Mouse (Mus musculus) T-helper 1 cell (primary cell): Measurements from ENCODE around the gene Mthfsd.

Source experiments
- in situ Hi-C: fragments of 300-600 bp; cut with MboI, MseI; formaldehyde crosslinking; loops from one replicate; pipeline ENCODE4 v1.15.1; 2025; ENCODE audit warnings: high pct_unique_total_duplicates

Mthfsd gene

DNA sequence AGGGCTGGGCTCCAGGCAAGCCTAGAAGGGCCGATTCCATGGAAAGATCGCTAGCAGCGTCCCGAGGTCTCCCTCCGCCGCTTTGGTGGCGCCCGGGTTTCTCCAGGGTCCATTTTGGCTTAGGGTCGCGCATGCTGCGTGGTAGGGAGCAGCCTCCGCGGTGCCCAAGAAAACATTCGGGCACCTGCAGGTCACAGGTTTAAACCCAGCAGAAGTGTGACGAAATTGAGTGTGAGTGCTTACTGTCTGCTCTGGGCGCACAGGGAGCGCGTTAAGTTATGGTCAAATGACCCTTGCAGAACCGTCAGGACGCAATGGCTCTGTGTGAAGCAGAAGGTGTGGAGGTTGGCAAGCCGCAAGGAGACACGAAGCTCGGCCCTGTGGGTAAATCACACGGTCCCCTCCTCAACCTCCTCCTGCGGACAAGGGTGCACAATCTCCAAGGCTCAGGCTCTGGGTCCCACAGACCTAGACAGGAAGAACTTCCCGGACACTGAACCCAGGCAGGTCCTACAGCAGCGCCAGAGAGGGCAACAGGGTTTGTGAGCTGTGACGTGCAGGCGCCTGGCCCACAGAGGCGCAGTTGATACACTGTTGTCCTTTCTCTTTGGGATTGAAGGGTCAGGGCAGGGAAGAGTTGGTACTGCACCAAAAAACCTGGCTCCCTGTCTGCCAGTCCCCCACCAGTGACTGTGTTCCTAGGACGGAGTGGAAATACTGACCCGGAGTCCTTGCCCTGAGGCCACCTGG lies 18.4 kb downstream of the Mthfsd start:
- in situ Hi-C loops, result loop anchor here (5.0 kb wide), 2 partner anchors 273 to 413 kb away; no protein-coding TSS in a partner anchor

GRCm38 (mm10) chr8:121088871-121089630 lies 19.1 kb downstream of the Mthfsd start:
- in situ Hi-C loops, result no loop called here

DNA sequence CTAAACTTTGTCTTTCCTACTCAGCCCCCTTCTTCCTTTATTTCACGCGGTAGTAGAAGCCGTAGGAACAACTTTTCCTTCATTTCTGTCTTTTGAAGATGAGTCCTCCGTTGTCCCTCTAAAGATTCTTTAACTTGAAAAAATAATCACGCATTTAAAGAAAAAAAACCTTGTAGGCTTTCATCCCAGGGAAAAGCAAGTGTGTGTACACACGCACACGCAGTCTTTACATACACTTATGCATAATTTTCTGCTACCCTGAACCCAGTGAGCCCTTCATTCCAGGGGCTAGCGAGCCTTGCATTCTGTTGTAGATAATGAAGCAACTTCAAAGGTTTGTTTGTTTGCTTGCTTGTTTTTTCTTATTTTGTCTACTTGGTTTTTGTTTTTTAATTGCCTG lies 19.9 kb downstream of the Mthfsd start:
- in situ Hi-C loops, result no loop called here

- in situ Hi-C loops, result no loop called here
Observed at GRCm38 (mm10) chr8:121086004-121086900, 21.9 kb downstream of the Mthfsd start.

DNA sequence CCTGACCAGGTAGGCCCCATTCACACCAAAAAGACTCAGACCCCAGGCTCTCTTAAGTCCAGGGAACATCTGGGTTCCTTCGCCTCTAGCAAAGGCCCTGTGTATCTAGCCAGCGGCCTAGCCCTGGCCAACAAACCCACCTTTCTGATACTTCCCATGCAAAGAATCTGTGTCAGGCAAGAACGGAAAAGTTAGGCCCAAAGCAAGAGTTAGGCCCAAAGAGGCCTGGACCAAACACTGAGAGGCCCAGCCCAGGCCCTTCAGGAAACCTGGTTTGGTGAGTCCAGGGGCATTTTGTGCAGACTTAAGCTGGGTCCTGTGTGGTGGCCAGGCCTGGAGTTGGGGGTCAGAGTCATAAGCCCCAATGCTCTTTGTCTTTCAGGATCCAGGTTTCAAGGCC lies 22.6 kb downstream of the Mthfsd start:
- in situ Hi-C loops, result no loop called here

GRCm38 (mm10) chr8:121085011-121085410 lies 23.2 kb downstream of the Mthfsd start:
- in situ Hi-C loops, result no loop called here

- in situ Hi-C loops, result no loop called here
Observed at GRCm38 (mm10) chr8:121084210-121084951, 23.8 kb downstream of the Mthfsd start, which contains the start of gene Foxf1. Foxf1 (plus strand) TSS chr8:121084386.

GRCm38 (mm10) chr8:121083936-121084209 lies 24.3 kb downstream of the Mthfsd start:
- in situ Hi-C loops, result no loop called here

DNA sequence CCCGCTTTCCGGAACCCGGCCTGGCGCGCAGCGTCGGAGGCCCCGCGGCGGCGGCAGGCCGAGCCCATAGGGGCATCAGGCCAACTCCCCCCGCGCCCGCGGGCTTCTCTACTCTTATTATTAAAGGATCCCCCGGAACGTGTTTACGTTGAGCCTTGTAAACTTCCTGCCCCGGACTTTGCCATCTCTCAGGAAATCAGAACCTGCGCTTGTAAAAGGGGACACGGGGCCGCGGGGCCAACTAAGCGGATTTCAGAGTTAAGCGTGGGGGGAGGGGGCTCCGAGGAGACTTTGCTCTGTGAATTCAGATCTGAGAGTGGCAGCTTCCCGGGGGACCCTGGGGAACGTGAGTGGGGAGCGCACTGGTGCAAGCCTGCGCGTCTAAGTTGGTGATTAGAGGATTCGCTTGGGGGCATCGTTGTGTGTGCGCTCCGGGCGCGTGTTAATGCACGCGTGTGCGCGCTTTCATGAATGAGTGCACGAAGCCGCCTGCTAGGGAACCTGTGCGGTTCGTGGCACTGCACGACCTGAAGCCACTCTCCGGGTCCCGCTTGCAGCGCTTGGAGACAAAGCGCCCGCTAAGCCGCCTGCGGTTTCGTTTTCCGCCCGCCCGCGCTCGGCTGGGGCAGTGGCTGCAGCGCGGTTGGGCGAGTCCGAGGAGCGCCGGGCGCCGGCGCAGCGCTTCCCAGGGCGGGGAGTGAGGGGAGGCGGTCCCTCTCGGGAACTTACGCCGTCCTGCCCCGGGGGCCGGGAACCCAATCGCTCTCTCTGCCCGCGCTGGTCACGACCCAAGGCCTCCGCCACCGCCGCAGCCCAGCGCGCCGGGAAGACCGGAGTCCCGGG lies 24.9 kb downstream of the Mthfsd start:
- in situ Hi-C loops, result no loop called here

DNA sequence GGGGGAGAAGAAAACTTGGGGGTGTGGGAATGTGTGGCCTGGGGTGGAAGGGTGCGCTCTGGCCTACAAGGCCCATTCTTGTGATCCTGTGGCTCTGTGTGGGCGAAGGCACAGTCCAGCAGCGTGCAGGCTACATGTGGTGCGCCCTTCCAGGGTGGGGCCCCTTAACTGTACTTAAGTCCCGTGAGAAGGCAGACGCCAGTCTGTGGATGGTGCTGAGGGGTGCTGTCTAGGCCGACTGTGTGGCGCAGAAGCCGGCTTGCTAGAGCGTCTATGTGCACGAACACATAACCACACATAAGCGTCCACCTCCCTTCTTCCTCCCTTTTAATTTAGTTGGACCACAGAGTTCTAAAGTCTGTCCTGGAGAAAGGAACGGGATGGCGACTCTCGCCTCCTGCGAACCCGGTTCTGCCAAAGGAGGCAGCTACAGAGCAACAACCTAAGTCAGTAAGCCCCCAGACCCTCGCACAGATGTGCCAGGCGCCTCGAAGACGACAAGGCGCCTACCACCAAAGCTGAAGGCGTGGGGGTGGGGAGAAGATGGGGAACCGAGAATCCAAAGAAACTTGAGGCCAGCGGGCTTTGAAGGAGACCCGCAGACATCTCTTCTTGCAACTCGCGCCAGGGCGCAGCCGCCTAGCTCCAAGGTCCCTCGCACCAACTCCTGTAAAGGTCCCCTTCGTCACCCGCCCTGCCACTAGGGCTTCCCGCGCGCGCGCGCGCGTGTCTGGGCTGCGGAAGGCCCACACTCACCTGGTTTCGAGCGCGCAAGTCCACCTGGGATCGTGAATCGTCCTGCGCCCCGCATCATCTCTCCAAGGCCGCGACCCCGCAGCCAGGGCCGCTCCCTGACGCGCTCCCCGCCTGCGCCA lies 25.7 kb downstream of the Mthfsd start:
- in situ Hi-C loops, result no loop called here

DNA sequence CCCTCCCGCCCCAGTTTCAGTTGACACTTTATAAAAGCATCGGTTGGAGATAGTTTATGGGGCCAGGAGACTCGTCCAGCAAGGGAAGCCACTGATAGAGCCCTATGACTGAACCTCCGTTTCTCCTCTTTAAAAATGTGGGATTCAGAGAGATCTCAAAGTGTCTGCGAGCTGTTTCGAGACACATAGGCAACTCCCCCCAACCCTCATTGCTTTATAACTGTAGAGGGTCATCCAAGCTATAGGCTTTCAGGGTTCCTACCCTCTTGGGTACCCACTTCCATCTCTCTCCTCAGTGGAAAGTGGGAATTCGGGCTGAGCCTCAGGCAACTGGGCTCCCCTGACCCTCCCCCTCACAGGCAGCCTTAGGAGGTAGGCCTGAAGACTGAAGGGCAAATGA lies 26.8 kb downstream of the Mthfsd start:
- in situ Hi-C loops, result no loop called here

GRCm38 (mm10) chr8:121080361-121081090 lies 27.7 kb downstream of the Mthfsd start:
- in situ Hi-C loops, result no loop called here

DNA sequence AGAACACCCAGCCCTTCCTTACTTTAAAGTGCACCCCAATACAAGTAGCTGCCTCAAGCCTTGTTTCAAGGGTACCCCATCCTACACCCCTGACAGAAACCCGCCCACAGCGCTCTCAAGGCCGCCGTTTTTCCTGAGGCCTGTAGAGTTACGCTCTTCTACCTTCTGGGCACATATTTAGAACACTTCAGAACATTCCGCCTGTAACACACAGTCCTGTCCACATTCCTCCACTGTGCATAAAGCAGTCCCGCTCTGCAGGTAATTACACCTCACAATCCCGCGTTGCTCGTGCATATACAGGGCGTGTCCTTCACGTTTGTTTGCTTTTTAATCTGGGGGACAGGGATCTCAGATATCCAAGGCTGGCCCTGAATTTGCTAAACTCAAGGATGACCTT lies 28.2 kb downstream of the Mthfsd start:
- in situ Hi-C loops, result no loop called here

DNA sequence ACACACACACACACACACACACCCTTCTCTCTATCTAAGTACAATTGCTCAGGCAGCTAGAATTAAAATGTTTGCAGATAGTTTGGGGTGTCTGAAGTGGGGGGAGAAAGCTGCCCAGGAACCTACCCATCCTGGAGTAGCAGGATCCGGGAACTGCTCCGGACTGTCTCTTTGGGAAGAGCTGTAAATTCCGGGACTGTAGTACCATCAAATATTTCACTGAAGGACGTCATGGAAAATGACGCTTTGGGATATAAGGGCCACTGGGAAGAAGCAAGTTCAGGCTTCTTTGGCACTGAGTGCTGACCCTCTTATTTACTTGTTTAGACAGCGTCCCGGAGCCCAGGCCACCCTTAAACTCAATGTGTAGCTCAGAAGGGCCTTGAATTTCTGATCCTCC lies 29.0 kb downstream of the Mthfsd start:
- in situ Hi-C loops, result no loop called here

DNA sequence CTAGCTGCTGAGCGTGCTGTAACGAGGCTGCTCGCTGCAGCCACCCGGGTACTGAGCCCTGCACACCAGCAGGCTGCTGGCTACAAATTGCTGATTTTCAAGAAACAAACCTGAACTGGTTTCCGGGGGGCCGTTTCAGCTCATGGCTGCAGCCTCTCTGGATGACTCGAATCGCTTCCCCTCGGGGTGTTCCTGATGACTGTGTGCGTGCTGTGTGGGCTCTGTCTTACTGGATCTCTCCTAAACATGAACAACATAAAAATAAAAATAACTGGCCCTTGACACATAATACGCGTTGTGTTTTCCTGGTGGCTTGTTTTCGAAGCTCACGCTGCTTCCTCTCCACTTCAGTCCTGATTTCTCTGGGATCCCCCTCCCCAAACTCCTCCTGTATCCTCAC lies 29.5 kb downstream of the Mthfsd start:
- in situ Hi-C loops, result no loop called here

GRCm38 (mm10) chr8:121076555-121076954 lies 31.6 kb downstream of the Mthfsd start:
- in situ Hi-C loops, result no loop called here

- in situ Hi-C loops, result no loop called here
Observed at GRCm38 (mm10) chr8:121075936-121076335, 32.3 kb downstream of the Mthfsd start.

DNA sequence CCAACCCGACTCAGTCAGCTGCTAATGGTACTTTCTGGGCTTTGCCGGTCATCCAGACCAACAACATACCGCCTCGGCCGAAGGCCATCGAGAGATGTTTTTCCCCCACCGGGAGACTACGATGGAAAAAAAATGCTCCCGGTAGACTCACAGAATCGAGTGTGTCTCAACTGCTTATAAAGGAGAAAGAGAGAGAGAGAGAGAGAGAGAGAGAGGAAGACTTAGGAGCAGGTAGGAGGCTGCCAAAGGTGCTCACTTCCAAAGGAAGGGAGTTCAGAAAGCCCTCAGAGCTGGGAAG lies 33.4 kb downstream of the Mthfsd start:
- in situ Hi-C loops, result no loop called here
